Mouse (Mus musculus) ES-Bruce4 (cell line): ENCODE data around the gene Retreg3. TPM values are rescaled to one million over a fixed set of nuclear protein-coding genes. Genes with fewer than 3 reads are reported as not detected.
"Not testable (repeated sequence)": the region's sequence is repeated elsewhere in the genome, so short reads cannot be mapped to it uniquely, and the experiment has no call there.

Experiments used
- H3K27ac ChIP-seq: 2 replicates; pipeline ENCODE4 v1.5.1; 2012; ENCODE audit warnings: low read length, inconsistent platforms; ENCODE audit not compliant: insufficient read depth
- H3K27me3 ChIP-seq: 2 replicates; pipeline ENCODE4 v1.6.1; 2012; ENCODE audit warnings: mild to moderate bottlenecking, low read length, inconsistent platforms; ENCODE audit not compliant: control insufficient read depth, poor library complexity, insufficient read depth, severe bottlenecking
- H3K36me3 ChIP-seq: 2 replicates; pipeline ENCODE4 v1.6.1; 2012; ENCODE audit warnings: inconsistent platforms, mild to moderate bottlenecking, low read length, moderate library complexity; ENCODE audit not compliant: control insufficient read depth, poor library complexity, insufficient read depth, severe bottlenecking
- H3K4me1 ChIP-seq: one replicate; pipeline ENCODE4 v1.8.1; 2011; ENCODE audit warnings: low read length; ENCODE audit not compliant: control insufficient read depth, insufficient read depth
- H3K4me3 ChIP-seq: 2 replicates; pipeline ENCODE4 v1.5.1; 2011; ENCODE audit warnings: low read depth, mild to moderate bottlenecking, low read length
- H3K9ac ChIP-seq: 2 replicates; pipeline ENCODE4 v1.6.1; 2012; ENCODE audit warnings: low read depth, mild to moderate bottlenecking, inconsistent platforms; ENCODE audit not compliant: poor library complexity, severe bottlenecking
- H3K9me3 ChIP-seq: replicated peaks from 2 replicates; pipeline ENCODE4 v1.6.1; 2012; ENCODE audit warnings: mild to moderate bottlenecking, low read length, inconsistent platforms; ENCODE audit not compliant: control insufficient read depth, poor library complexity, insufficient read depth, severe bottlenecking
- CTCF ChIP-seq: IDR thresholded peaks from one replicate; pipeline ENCODE4 v1.8.1; 2011; ENCODE audit warnings: low read depth, low read length
- EP300 ChIP-seq: IDR thresholded peaks from 2 replicates; pipeline ENCODE4 v1.6.1; 2011; ENCODE audit warnings: low read depth, low read length; ENCODE audit not compliant: insufficient read depth
- POLR2A ChIP-seq: IDR thresholded peaks from one replicate; pipeline ENCODE4 v1.8.1; 2011; ENCODE audit warnings: low read length; ENCODE audit not compliant: insufficient read depth
- polyA plus RNA-seq: library from polyadenylated mRNA; stranded (reverse); fragments of >200 nt; gene quantifications from 2 replicates; pipeline ENCODE4 v1.2.4, GENCODE M21; 2011; ENCODE audit warnings: low read depth; ENCODE audit not compliant: missing spikeins, insufficient read depth, insufficient read length

Retreg3 gene
- polyA plus RNA-seq, 1 experiment: 32.3 TPM

GRCm38 (mm10) chr11:101131187-101131586 is 11.5 kb upstream of the Retreg3 start:
- H3K27ac ChIP-seq: no peak overlapping the region
- no peaks in the 10 kb centered on the region for H3K4me1 ChIP-seq
- H3K4me3 ChIP-seq: no peak overlapping the region
- no peaks in the 10 kb centered on the region for H3K9me3 ChIP-seq
- H3K27me3 ChIP-seq: no peaks in the 10 kb centered on the region
- H3K9ac ChIP-seq: no peak overlapping the region
- peaks cover 2% of the 10 kb centered on the region for H3K36me3 ChIP-seq
- TF ChIP-seq POLR2A (no peak), CTCF (no peak), EP300 (no peak)

GRCm38 (mm10) chr11:101130056-101130756 is 10.5 kb upstream of the Retreg3 start:
- Histone ChIP-seq H3K27ac (no peak overlapping the region), H3K4me3 (no peak overlapping the region), H3K27me3 (no peaks in the 10 kb centered on the region), H3K9ac (no peak overlapping the region), H3K36me3 (peaks cover 6% of the 10 kb centered on the region), H3K9me3 (no peaks in the 10 kb centered on the region), H3K4me1 (no peaks in the 10 kb centered on the region)
- TF ChIP-seq EP300 (no peak), CTCF (no peak), POLR2A (no peak)

- no peak overlapping the region for H3K9ac ChIP-seq
- no peaks in the 10 kb centered on the region for H3K9me3 ChIP-seq
- H3K27ac ChIP-seq: no peak overlapping the region
- H3K36me3 ChIP-seq: peaks cover 6% of the 10 kb centered on the region
- no peaks in the 10 kb centered on the region for H3K27me3 ChIP-seq
- H3K4me3 ChIP-seq: no peak overlapping the region
- no peaks in the 10 kb centered on the region for H3K4me1 ChIP-seq
- TF ChIP-seq CTCF (no peak), EP300 (no peak), POLR2A (no peak)
Measured at GRCm38 (mm10) chr11:101128996-101129577, 9.4 kb upstream of the Retreg3 start.

GRCm38 (mm10) chr11:101127075-101127474 is 7.4 kb upstream of the Retreg3 start:
- Histone ChIP-seq H3K4me3 (no peak overlapping the region), H3K9ac (no peak overlapping the region), H3K4me1 (no peaks in the 10 kb centered on the region), H3K27me3 (no peaks in the 10 kb centered on the region), H3K36me3 (peaks cover 8% of the 10 kb centered on the region), H3K27ac (no peak overlapping the region), H3K9me3 (no peaks in the 10 kb centered on the region)
- no peak for TF ChIP-seq EP300
- peak; percentile 28 for TF ChIP-seq CTCF

GRCm38 (mm10) chr11:101125008-101125407 is 5.3 kb upstream of the Retreg3 start:
- not testable (repeated sequence) for H3K27ac ChIP-seq, H3K4me3 ChIP-seq, H3K36me3 ChIP-seq, H3K9ac ChIP-seq, H3K27me3 ChIP-seq, H3K4me1 ChIP-seq, H3K9me3 ChIP-seq

- H3K27ac ChIP-seq, H3K4me1 ChIP-seq, H3K9ac ChIP-seq, H3K9me3 ChIP-seq, H3K36me3 ChIP-seq, H3K4me3 ChIP-seq, H3K27me3 ChIP-seq: not testable (repeated sequence)
Measured at GRCm38 (mm10) chr11:101124494-101124893, 4.8 kb upstream of the Retreg3 start.
